ENCODE assay signal across 10 mouse cellular contexts in genomic region chr3:38261326-38262075, GRCm38 (mm10).
DNase-seq lines count a peak whose midpoint lies in the region; ATAC-seq lines count a peak whose summit lies in the region.
"Had no signal": no experiment of that assay in that cellular context is flagged by ENCODE, and none has a peak within 500 bp of the region (broad histone marks: within the 10 kb centered on the region; RNA-seq: fewer than 3 reads in every experiment).

No protein-coding gene starts in this region.

- peaks cover 14% of the 10 kb centered on the region for H3K4me1 ChIP-seq in midbrain, embryonic 11.5 days (ENCODE audit: control insufficient read depth, insufficient read depth, low read length)
- peaks cover 38% of the 10 kb centered on the region for H3K4me1 ChIP-seq in midbrain, embryonic 10.5 days
- peaks cover 43% of the 10 kb centered on the region for H3K4me1 ChIP-seq in hindbrain, embryonic 12.5 days
- H3K4me1 ChIP-seq in midbrain, embryonic 16.5 days (ENCODE audit: control insufficient read depth, insufficient read depth, low read length): peaks cover 7% of the 10 kb centered on the region

- no peak for ATAC-seq in midbrain, embryonic 11.5 days (ENCODE audit: low FRiP score)
- ATAC-seq in hindbrain, embryonic 12.5 days (ENCODE audit: low FRiP score): peak; percentile 47
- ATAC-seq in midbrain, embryonic 16.5 days: peak; percentile 40; the same call in 1 of the 2 replicates

- no peak overlapping the region for H3K4me3 ChIP-seq in midbrain, embryonic 11.5 days (ENCODE audit: low read depth, low read length)
- H3K4me3 ChIP-seq in midbrain, embryonic 10.5 days: no peak overlapping the region
- H3K4me3 ChIP-seq in hindbrain, embryonic 12.5 days: no peak overlapping the region
- no peak overlapping the region for H3K4me3 ChIP-seq in midbrain, embryonic 16.5 days (ENCODE audit: low read depth, low read length)

- no peaks in the 10 kb centered on the region for H3K27me3 ChIP-seq in midbrain, embryonic 11.5 days (ENCODE audit: control insufficient read depth, insufficient read depth, low read length)
- no peaks in the 10 kb centered on the region for H3K27me3 ChIP-seq in midbrain, embryonic 10.5 days (ENCODE audit: low read depth, poor library complexity, severe bottlenecking)
- H3K27me3 ChIP-seq in hindbrain, embryonic 12.5 days: no peaks in the 10 kb centered on the region; the same call in 1 of the 2 replicates
- no peaks in the 10 kb centered on the region for H3K27me3 ChIP-seq in midbrain, embryonic 16.5 days (ENCODE audit: control insufficient read depth, insufficient read depth, low read depth, low read length)

- H3K27ac ChIP-seq in midbrain, embryonic 11.5 days (ENCODE audit: low read depth, low read length): no peak overlapping the region
- H3K27ac ChIP-seq in midbrain, embryonic 10.5 days (replicated peaks): no peak overlapping the region
- peak overlapping the region; percentile 30; the same call in 1 of the 2 replicates for H3K27ac ChIP-seq in hindbrain, embryonic 12.5 days
- no peak overlapping the region for H3K27ac ChIP-seq in midbrain, embryonic 16.5 days (ENCODE audit: low read length)

- H3K36me3 ChIP-seq in midbrain, embryonic 11.5 days (ENCODE audit: control insufficient read depth, insufficient read depth, low read length): no peaks in the 10 kb centered on the region
- H3K36me3 ChIP-seq in midbrain, embryonic 10.5 days: no peaks in the 10 kb centered on the region
- no peaks in the 10 kb centered on the region for H3K36me3 ChIP-seq in hindbrain, embryonic 12.5 days
- H3K36me3 ChIP-seq in midbrain, embryonic 16.5 days (ENCODE audit: control insufficient read depth, insufficient read depth, low read length): no peaks in the 10 kb centered on the region

- peak; percentile 17 for DNase-seq in adrenal gland, adult 2 months
- no peak for DNase-seq in adrenal gland, postnatal 10 days
- peak; percentile 82 for DNase-seq in midbrain, embryonic 11.5 days (ENCODE audit: low spot score, missing footprints)
- no peak for DNase-seq in midbrain, embryonic 10.5 days (ENCODE audit: low spot score)
- no peak for DNase-seq in lung, postnatal 4 days
- DNase-seq in lung, postnatal 14 days: no peak
- DNase-seq: heart, postnatal 4 days; thymus, adult 18-20 months had no signal

- H3K4me2 ChIP-seq in midbrain, embryonic 11.5 days: no peak overlapping the region
- no peak overlapping the region for H3K4me2 ChIP-seq in hindbrain, embryonic 12.5 days (replicated peaks)
- H3K4me2 ChIP-seq in midbrain, embryonic 16.5 days (ENCODE audit: low read length): no peak overlapping the region

- no peak overlapping the region for H3K9ac ChIP-seq in midbrain, embryonic 11.5 days (ENCODE audit: low read length)
- no peak overlapping the region for H3K9ac ChIP-seq in hindbrain, embryonic 12.5 days
- no peak overlapping the region for H3K9ac ChIP-seq in midbrain, embryonic 16.5 days (ENCODE audit: low read depth, low read length)

- no peaks in the 10 kb centered on the region; the same call in 1 of the 2 replicates for H3K9me3 ChIP-seq in midbrain, embryonic 11.5 days (ENCODE audit: control insufficient read depth, low read length)
- H3K9me3 ChIP-seq in midbrain, embryonic 10.5 days (replicated peaks): no peaks in the 10 kb centered on the region
- 0 out of 2 replicates have a peak, but pooled peaks cover 5% of the 10 kb centered on the region for H3K9me3 ChIP-seq in hindbrain, embryonic 12.5 days (replicated peaks)
- peaks cover 4% of the 10 kb centered on the region; the same call in 1 of the 2 replicates for H3K9me3 ChIP-seq in midbrain, embryonic 16.5 days (replicated peaks; ENCODE audit: control insufficient read depth, low read length, poor library complexity, severe bottlenecking)

- 77% methylated on average over 11 of the region's 11 CpGs for whole genome bisulfite sequencing in midbrain, embryonic 11.5 days
- WGBS in midbrain, embryonic 10.5 days: 86% methylated on average over 11 of the region's 11 CpGs
- 45% methylated on average over 11 of the region's 11 CpGs for WGBS in hindbrain, embryonic 12.5 days
- WGBS in midbrain, embryonic 16.5 days: 42% methylated on average over 11 of the region's 11 CpGs

Comparison
In these comparisons a context has a peak if more than half of its experiments do, and no peak if none do; other contexts are left out.
1. DNase-seq: peak in adrenal gland, adult 2 months (single experiment) and midbrain, embryonic 11.5 days (single experiment); none in adrenal gland, postnatal 10 days (single experiment), midbrain, embryonic 10.5 days (single experiment), lung, postnatal 4 days (0 of 2) and lung, postnatal 14 days (single experiment).